Mouse (Mus musculus) liver, adult (tissue): ENCODE data around the gene Tpmt.

ENCODE experiments used
- GATA4 ChIP-seq: IDR thresholded peaks from 2 replicates; pipeline ENCODE4 v1.6.1; 2014; ENCODE audit warnings: mild to moderate bottlenecking, low read length; ENCODE audit not compliant: insufficient replicate concordance

Tpmt gene

DNA sequence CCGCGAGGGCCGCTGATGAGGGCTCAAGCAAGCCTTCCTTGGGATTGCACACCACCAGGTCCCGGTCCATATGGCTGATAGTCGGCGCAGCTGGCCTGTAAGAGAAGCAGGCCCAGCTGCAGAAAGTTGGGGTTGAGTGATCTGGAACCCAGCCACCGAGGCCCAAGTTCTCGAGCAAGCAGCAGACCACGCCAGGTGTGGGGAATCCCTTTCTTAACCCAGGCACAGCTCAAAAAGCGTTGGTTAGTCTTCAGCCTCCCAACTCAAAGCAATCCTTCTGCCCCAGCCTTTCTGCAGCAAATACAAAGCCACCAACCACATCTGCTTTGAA lies at the start of gene Tpmt:
Gene Tpmt, minus strand, starts transcription at position 121 of the 331 bp plus-strand sequence.
- TF ChIP-seq GATA4 = no peak

GRCm38 (mm10) chr13:47093791-47094190 lies 49.3 kb upstream of the Tpmt start:
- TF ChIP-seq GATA4 = no peak

DNA sequence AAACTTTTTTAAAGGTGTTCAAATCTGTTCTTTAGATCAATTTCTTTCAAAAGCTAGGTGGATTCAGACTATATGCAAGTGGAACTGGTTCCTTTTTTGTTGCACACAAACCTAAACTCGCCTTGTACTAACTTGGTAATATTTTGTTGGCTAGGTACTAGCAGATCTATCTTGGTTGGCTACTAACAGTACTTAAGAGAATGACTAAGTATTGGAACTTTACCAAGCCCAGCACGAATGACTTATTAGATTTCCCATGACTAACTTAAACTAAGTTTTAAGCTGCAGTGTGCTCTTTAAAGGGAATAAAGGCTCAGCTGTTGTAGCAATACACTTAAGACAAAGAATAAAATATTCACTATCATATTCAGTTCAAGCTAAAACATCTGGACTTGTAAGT lies 44.7 kb upstream of the Tpmt start:
- TF ChIP-seq GATA4 = no peak

DNA sequence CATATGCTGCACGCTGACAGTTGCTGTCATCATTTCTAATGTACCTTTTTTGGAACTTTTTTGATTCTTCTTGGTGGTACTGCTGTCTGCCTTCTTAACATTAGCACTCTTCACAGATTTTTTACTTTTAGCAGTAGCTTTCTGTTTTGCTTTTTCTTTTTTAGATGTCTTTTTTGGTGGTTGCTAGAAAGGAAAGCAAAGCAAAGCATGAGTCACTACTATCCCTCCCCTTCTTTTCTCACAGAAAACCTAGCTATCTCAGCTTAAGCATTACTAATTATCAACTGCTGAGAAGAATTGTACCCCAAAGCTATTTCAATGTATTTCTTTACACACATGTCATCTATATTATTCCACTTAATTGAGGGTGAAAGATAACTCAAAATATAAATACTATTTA lies 43.9 kb upstream of the Tpmt start:
- TF ChIP-seq GATA4 = no peak

DNA sequence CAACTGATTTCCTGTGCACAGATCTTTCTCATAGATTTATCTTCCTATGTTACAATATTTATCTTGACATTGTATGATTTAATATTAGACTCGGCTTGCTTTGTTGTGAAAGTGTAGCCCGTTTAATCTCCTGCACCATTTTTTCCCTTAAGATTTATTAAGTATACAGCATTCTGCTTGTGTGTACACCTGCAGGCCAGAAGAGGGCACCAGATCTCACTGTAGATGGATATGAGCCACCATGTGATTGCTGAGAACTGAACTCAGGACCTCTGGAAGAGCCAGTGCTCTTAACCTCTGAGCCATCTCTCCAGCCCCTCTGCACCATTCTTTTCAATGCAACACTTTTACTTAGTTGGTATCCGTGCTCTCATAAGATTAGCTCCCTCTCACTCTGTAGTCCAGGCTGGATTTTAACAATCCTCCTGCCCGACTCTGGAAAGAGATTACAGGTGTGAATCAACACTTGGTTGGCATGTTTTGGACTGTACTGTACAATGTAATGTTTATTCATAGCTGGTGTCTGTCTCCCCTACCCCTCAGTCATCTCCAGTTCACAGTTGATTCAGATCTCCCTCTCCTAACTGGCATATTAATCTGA lies 36.5 kb upstream of the Tpmt start:
- TF ChIP-seq GATA4 = no peak

- no peak for TF ChIP-seq GATA4
Observed at GRCm38 (mm10) chr13:47078799-47079198, 34.3 kb upstream of the Tpmt start.

- TF ChIP-seq GATA4 = peak; percentile 40; the same call in 1 of the 2 replicates
Observed at GRCm38 (mm10) chr13:47077367-47077766, 32.8 kb upstream of the Tpmt start.

GRCm38 (mm10) chr13:47076156-47076555 lies 31.6 kb upstream of the Tpmt start:
- TF ChIP-seq GATA4 = no peak

- TF ChIP-seq GATA4 = no peak
Observed at GRCm38 (mm10) chr13:47072484-47072883, 27.9 kb upstream of the Tpmt start.

DNA sequence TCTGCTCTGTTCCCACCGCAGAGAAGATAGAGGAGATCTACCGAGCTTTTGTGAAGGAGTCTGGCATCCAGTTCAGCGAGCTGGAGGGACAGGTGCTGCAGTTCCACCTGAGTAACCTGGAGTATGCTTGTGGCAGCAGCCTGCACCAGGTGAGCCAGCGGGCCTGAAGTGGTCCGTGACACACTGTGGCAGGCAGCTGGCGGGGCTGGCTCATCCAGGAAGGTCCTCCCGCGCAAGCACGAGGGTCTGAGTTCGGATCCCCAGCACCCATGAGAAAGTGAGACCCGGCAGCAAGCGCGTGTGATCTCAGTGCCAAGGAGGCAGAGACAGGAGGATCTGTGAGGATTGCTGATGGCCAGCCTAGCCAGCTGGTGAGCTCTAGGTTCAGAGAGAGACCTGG lies 27.3 kb upstream of the Tpmt start:
- no peak for TF ChIP-seq GATA4

- TF ChIP-seq GATA4 = no peak
Observed at GRCm38 (mm10) chr13:47070329-47071080, 26.0 kb upstream of the Tpmt start.

GRCm38 (mm10) chr13:47067001-47067400 lies 22.5 kb upstream of the Tpmt start:
- no peak for TF ChIP-seq GATA4

GRCm38 (mm10) chr13:47066516-47066915 lies 22.0 kb upstream of the Tpmt start:
- TF ChIP-seq GATA4 = no peak

GRCm38 (mm10) chr13:47063985-47064760 lies 19.6 kb upstream of the Tpmt start:
- TF ChIP-seq GATA4 = no peak

GRCm38 (mm10) chr13:47062756-47063155 lies 18.2 kb upstream of the Tpmt start:
- no peak for TF ChIP-seq GATA4

GRCm38 (mm10) chr13:47056781-47057180 lies 12.2 kb upstream of the Tpmt start:
- TF ChIP-seq GATA4 = no peak

- TF ChIP-seq GATA4 = no peak
Observed at GRCm38 (mm10) chr13:47056126-47056525, 11.6 kb upstream of the Tpmt start.

DNA sequence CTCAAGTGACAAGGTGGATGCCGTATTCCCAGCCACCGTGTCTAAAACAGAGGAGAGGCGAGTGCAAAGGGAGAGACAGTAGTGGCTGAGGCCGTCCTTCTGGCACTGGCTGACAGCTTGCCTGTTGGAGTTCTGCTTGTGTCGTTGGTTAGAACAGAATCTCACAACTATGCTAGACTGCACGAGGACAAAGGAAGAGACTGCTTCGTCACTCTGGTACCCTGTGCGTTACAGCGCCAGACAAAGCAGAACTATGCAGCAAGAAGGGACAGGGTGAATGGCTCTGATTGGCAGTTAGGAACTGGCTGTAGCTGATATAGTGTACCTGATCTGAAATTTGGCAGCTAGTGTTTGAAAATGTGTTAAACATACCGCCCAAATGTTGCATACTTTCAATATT lies 9.4 kb upstream of the Tpmt start:
- no peak for TF ChIP-seq GATA4
